Mouse (Mus musculus) adrenal gland, adult 8-10 months (tissue): Measurements from ENCODE around the gene Nudt8. TPM values are rescaled to one million over a fixed set of nuclear protein-coding genes. Genes with fewer than 3 reads are reported as not detected.
"Not testable (repeated sequence)": the region's sequence is repeated elsewhere in the genome, so short reads cannot be mapped to it uniquely, and the experiment has no call there.

Source experiments
- DNase-seq: peaks from one replicate; pipeline ENCODE4 v3.0.0; 2022
- total RNA-seq, 4 experiments: library from RNA; stranded (reverse); gene quantifications; 2 replicates each; pipeline ENCODE4 v1.2.4; 2022

Gene Nudt8
- total RNA-seq: 10 to 100 TPM; 22.8 to 27.3 (median 24.7) TPM

DNA sequence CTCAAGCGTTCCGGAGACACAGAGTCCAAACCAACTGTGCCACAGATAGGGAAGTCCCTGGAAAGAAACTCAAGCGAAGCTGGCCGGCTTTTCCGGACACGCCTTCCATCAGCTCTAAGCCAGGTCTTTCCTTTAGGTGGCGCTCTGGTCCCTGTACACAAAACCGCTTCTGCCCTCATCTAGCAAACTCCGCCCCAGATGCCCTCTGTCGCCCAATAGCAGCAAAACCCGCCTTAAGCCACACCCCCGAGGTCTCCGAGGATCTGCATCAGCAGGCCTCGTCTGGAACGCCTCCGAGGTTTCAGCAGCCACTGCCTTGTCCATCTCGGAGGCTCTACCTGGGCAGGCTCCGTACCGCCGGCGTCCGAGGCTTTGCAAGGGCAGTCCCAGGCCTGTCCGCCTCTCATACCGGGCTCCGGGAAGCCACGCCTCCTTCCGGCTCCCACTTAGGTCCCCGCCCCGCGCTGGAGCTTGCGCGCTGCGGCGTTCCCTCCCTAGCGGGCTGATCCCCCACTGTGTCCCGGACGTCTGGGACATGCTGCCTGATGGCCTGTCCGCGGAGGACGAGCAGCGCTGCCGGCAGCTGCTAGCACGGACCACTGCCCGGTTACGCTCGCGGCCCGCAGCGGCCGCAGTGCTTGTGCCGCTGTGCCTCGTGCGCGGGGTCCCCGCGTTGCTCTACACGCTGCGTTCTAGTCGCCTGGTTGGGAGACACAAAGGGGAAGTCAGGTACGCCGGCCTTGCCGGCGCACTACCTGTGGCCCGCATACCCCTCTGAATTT lies at the start of gene Nudt8, which contains the start of gene Gm49405:
Gene Nudt8 (plus strand): TSS at position 462 of the 782 bp plus-strand sequence.
Gene Gm49405 (plus strand): TSS at position 508 of the 782 bp plus-strand sequence.
- DNase-seq: peak; percentile 94

DNA sequence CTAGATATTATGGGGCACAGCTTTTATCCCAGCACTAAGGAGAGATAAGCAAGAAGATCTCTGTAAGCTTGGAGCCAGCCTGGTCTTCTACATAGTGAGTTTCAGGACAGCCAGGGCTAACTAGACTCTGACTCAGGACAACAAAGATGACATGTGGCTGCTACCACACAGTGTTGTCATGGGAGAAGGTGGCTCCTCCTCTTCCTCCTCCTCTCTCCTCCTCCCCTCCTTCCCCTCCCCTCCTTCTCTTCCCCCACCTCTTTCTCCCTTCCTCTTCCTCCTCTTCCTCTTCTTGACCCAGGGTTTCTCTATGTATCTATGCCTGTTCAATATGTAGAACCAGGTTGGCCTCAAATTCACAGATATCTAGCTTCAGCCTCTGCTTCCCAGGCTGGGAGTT lies 48.9 kb upstream of the Nudt8 start:
- DNase-seq: no peak

DNA sequence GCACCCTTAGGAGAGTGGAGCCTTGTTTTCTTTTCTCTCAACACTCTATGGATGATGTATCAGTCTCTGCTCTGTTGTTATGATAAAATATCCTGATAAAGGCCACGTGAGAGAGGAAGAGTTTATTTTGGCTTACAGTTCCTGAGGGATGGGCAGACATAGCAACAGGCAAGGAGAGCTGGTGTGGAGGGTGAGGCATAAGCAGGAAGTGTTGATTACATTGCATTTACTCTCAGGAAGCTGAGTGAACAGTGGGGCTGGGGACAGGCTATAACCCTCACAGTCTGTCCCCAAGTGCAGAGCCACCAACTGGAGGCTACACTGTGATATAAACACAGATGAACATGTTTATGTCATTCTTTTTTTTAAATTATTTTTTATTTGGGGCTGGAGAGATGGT lies 48.3 kb upstream of the Nudt8 start:
- DNase-seq: no peak

DNA sequence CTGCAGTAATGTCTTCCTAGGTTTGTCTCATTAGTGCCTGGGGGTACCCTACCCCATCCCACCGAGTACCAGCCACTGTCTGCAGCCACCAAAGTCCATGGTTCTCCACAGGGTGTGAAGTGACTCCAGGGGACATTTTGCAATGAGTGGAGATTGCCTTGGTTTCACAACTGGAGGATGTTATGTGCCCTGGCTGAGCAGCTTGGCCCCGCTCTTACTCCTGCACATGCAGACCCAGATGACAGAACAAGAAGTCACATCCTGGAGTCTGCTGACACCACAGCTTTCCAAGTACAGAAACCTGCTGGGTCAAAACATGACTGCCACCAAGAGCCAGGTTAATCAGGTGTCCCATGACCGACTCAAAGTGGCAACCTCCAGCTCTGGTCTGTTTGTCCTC lies 45.3 kb upstream of the Nudt8 start:
- peak; percentile 30 for DNase-seq

DNA sequence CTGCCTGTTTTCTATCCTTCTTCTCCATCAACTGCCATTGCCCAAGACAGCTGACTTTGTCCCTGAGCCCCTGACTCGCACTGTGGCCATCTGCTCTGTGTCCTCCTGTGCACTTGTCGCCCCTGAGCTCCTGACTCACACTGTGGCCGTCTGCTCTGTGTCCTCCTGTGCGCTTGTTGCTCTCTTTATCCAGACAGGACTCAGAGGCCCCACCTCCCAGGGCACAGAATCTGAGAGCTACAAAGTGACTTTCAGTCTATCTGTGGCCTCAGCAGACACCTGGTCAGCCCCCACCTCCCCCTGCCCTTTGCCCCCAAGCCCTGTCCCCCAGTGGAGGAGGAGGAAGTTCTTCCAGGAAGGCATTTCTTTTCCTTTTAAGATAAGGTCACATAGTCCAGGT lies 44.6 kb upstream of the Nudt8 start:
- no peak for DNase-seq

DNA sequence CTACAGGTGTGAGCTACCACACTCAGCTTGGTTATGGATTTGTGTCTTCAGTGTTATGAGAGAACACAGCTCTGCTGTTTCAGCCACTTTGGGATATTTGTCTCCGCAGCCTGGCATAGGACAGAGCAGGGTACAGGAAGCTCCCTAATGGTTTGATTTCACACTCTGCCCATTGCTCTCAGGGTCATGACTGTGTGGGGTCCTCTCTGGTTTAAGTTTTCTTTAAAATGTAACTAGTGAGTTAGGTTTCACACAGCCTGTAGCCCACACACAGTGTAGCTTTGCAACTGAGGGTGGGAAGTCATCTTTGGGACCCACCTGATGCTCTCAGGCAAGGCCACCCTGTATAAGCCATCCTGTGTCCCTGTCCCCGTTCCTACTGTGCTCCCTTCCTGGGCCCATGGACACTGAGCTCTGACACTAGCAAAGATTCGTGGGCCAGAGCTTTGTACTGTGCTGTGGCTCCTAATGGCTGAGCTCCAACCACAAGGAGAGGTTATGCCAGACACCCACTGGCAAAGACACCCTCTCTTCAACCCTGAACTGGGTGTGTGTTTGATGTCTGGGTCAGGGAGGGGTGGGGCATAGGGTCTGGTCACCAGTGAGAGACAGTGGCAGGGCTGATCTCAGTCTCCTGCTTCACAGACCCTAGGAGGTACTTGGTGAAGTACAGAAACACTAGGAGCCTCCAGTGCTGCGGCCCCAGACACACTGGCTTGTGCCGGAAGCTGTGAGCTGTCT lies 42.9 kb upstream of the Nudt8 start:
- not testable (repeated sequence) for DNase-seq

DNA sequence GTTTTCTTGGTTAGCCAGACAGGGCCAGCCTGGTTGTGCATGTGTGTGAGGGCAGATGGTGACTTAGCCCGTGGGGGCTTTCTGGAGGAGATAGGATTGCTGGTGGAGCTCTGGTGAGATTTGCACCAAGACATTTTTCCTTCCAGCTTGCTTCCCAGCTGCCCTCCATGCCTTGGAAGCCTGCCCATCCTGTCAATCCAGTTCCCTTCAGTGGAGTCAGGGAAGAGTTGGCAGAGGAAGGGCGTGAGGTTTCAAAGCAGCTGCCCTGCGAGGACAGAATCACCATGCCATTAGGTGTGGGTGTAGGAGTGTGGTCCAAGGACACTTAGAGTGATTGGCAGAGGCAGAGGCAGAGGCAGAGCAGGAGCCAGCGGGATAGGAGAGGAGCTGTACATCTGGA lies 41.9 kb upstream of the Nudt8 start, which contains the start of gene Aldh3b3:
Gene Aldh3b3 (plus strand): TSS at position 176 of the 400 bp plus-strand sequence.
- no peak for DNase-seq

DNA sequence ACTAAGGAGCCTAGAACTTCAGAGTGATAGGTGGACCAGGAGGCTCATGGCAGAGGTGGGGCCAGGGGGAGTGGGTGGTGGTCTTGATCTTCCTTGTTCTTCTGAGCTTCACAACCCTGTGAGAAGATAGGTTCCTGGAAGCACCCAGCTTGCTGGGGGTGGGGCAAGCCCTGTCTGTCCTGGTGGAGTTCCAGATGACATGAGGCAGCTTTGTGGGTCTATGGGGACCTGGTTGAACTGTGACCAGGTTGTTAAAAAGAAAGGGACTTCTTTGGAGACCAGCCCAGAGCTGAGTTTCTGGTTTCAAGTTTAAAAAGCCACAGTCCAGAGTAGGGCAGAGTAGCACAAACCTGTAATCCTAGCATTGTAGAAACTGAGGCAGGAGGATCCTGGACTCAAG lies 41.4 kb upstream of the Nudt8 start:
- DNase-seq: no peak

DNA sequence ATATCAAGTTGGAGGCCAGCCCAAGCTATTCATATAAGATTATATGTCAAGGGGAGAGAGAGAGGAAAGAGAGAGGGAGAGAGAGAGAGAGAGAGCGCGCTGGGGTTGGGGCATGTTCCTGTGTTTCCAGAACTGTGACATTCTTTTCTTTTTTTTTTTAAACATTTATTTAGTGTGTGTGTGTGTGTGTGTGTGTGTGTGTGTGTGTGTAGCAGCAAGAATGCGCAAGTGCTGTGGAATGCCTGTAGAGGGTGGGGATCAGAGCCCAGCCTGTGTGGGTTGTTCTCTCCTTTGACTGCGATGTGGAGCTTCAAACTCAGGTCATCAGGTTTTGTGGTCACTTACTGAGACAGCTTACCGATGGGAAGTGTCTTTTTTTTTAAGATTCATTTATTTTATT lies 40.2 kb upstream of the Nudt8 start:
- DNase-seq: no peak

DNA sequence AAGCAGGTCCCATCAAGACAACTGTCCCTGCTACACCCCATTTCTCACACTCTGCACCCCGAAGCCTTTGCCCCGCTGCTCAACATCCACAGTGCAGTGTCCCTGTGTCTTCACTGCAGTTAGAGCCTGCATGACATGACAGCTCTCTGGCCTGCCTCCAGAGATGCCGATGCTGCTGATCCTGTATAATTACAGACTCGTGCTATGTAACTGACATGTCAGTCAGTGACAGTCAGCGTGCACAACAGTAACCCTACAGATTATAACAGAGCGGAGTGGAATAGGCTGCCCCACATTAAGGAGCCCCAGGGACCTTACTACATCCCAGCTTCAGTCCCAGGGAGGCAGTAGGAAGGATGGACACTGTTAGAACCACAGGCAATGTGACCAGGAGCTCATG lies 38.6 kb upstream of the Nudt8 start:
- not testable (repeated sequence) for DNase-seq

DNA sequence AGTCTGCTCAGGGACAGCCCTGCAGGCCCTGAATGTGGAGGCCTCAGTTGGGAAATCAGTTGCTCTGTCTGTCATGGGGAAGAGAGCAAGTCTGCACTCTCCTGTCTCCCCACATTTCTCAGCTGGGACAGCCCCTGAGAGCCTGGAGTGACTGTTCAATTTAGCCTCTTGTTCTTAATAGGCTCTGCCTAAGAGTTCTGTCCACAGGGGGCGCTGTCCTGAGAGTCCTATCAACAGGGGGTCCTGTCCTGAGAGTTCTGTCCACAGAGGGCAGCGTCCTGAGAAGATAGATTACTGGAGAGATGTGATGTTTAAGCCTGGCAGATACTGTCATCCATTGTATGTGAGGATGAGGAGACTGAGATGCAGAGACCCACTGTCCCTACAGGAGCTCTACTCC lies 37.9 kb upstream of the Nudt8 start:
- DNase-seq: no peak

DNA sequence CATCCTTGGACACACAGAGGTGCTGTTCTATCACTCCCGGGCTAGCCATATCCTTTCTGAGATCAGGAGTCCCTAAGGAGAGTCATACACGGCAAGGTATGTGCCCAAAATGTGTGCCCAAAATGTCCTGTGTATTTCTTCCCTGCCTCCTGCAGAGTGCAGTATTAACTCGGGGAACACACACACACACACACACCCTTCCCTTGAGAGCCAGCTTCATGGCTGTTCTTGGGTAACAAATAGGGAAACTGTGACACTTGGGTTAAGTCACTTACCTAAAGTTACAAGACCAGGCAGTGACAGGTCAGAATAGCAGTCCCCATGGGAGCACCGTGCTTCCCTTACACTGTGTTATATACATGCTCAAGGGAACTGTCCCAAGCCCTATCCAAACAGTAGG lies 36.4 kb upstream of the Nudt8 start:
- DNase-seq: no peak

DNA sequence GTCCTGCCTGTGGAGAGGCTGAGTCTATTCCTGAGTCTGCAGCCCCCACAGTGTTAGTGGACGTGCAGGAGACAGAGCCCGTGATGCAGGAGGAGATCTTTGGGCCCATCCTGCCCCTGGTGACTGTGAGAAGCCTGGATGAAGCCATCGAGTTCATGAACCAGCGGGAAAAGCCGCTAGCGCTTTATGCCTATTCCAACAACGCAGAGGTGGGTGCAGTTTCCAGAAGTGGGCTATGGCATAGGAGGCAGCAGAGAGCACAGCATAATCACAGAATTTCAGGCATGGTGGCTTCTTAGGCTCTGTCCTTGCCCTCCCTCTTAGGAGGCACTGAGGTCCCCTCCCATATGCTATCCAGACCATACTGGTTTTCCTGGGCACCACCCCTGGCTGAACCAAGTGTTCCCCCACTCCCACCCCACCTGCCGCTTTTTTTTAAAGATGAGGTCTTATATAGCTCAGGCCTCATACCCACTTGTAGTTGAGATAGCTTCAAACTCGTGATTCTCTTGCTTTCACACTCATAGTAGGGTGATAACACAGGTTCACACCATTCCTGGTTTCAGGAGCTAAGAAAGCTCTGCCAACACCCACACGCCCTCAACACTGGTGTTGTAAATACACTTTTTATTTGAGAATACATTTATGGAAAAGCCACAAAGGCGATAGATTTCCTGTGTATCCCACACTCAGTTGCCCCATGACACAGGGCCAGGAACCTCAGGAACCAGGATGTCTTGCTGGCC lies 33.9 kb upstream of the Nudt8 start:
- DNase-seq: no peak

DNA sequence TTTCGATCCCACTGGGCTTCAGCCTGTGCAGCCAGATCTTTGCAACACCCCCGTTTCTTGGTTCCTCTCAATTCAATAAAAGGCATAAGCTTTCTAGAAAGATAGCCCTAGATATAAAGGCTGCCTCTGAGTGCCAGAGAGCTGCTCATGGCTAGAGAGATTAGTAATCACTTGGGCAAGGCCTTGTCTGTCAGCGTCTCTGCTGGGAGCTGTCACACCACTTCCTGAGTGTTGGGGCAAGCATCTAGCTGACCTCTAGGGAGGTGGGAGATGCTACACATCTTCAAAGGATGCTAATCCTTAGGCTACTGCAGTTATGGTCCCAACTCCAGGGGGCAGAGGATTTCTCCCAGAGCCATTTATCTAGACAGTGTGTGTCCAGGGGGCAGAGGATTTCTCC lies 33.1 kb upstream of the Nudt8 start:
- no peak for DNase-seq

DNA sequence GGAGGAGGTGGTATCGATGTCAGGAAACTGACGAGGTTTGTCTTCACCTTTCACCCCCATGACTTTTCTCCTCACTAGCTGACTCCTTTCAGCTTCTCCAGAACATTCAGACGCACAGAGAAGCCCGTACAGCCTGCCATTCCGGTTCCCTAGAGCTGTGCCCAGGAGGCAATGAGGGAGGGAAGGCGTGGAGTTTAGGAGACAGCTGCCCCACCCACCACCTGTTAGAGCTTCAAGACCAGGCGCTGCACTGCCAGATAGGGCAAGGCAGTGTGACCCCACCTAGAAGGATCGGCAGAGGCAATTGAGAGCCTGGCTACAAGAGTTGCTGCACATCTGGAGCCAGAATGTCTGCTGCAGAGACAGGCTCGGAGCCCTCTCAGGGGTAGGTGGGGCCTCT lies 28.2 kb upstream of the Nudt8 start, which contains the start of gene Aldh3b2:
Gene Aldh3b2 (plus strand): TSS at position 100 of the 400 bp plus-strand sequence.
- DNase-seq: no peak

DNA sequence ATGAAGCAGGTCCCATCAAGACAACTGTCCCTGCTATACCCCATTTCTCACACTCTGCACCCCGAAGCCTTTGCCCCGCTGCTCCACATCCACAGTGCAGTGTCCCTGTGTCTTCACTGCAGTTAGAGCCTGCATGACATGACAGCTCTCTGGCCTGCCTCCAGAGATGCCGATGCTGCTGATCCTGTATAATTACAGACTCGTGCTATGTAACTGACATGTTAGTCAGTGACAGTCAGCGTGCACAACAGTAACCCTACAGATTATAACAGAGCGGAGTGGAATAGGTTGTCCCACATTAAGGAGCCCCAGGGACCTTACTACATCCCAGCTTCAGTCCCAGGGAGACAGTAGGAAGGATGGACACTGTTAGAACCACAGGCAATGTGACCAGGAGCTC lies 25.8 kb upstream of the Nudt8 start:
- DNase-seq: not testable (repeated sequence)

DNA sequence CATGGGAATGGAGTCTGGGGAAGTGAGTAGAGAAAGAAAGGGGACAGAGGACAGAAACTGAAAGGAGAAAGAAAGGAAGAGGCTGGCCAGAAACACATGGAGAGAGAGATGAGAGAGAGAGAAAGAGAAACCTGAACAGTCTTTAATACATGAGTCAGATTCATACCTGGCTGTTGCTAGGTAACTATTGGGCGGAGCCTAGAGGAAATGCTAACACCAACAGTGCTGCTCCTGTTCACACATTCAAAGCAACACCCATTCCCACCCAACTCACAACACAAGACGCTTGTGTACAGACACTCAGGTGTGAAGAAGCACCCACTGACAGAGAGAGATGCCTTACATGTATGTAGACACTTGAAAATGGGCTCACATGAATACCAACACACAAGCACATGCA lies 24.5 kb upstream of the Nudt8 start:
- DNase-seq: no peak

DNA sequence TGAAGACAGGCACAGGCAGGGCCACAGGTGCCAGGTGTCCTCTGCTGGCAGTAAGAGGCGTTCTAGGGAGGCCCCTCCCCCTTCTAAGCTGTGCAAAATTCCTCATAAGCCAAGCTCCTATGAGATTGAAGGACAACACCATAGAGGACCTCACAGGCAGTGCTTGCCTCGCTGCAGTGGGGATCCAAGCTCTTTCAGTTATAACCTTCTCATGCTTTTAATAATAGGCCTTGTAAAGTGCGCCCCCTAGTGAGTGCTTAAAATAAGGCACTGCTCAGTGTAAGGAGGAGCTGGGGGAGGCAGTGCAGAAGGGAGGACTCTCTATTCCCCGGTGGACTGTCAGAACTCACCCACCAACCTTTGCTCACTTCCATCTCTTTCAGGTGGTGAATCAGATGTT lies 20.1 kb upstream of the Nudt8 start:
- peak; percentile 58 for DNase-seq

DNA sequence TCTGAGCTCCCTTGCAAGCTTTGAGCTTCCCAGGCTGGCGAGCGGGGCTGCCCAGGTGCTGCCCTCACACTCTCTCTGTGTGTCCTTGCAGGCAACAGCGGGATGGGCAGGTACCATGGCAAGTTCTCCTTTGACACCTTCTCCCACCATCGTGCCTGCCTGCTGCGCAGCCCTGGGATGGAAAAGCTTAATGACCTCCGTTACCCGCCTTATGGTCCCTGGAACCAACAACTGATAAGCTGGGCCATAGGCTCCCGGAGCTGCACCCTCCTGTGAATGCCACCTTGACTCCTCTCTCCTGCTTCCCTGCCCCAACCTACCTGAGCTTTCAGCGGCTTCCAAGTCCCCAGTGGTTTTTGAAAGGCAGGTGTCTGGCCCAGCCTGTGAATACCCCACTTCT lies 19.5 kb upstream of the Nudt8 start:
- no peak for DNase-seq

DNA sequence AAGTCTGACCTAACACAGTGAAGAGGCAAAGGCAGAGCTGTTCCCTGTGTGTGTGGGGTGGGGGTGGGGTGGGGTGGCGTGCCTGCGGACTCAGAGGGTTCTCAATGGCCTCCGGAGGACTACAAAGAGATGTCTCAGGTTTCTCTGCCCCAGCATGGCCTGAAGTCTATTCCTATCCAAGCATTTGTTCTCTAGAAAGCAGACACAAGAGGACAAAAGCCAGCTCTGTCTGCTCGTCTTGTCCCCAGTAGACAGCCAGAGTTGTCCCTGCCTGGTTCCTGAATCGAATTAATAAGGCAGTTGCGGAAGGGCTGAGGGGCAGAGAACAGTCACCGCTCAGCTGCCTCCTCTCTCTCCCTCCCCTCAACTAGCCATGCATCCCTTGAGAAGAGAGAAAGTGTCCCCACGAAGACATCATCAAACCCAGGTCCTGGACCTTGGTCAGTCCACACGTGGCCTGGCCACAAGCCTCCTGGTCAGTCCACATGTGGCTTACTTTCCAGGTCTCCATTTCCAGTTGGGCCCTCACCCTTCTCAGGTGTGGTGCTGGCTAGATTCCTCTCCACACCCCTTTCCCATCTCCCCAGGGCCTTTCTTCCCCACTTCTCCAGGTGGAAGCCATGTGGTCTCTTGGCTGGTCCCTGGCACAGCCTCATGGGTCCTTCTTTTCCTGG lies 16.7 kb upstream of the Nudt8 start:
- no peak for DNase-seq

DNA sequence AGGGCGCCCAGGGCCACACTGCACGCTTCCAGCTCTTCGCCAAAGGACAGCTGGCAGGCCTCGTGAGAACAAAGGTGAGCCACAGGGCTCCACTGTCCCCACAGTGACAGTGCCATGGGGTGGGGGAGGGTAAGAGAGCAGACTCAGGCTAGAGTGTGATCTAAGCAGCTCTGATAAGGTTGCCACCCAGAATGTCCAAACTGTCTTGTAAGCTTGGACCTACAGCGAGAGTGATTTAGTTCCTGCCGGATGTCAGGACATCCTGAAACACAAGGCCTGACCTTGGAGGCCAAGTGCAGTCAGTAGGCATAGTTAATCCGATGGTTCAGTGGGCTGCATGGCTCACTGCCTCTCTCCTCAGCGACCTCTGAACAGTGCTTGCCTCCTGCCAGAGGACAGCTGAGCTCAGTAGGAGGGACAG lies 15.1 kb upstream of the Nudt8 start:
- DNase-seq: peak; percentile 71

DNA sequence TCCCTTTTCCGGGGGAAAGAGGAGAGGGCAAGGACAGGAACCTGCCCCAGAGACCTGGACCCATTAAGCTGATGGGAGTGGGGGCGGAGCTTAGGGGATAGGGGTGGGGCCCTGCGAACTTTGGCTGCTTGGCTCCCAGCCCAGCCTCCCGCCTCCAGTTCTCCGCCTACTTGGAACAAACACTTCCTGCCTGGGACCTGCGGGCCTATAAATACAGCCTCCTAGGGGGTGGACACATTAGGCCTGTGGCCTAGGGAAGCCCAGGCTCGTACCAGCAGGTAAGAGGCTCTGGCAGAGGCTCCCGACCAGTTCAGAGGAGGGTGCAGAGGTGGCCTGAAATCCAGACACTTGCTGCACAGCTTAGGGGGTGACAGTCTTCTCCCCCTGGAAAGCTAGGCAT lies 14.0 kb upstream of the Nudt8 start, which contains the start of gene Acy3:
Gene Acy3 (plus strand): TSS at position 237 of the 400 bp plus-strand sequence.
- peak; percentile 83 for DNase-seq
